Mouse (Mus musculus) midbrain, embryonic 11.5 days (tissue): Measurements from ENCODE around the gene Spg20. TPM values are rescaled to one million over a fixed set of nuclear protein-coding genes. Genes with fewer than 3 reads are reported as not detected.

Experiments
- ATAC-seq: fragments of 200-750 bp; cut with Nextera tagmentation; 2 replicates; pipeline ENCODE4 v1.8.0; 2017; ENCODE audit warnings: moderate TSS enrichment, moderate library complexity; ENCODE audit not compliant: low FRiP score
- DNase-seq: peaks from one replicate; pipeline ENCODE4 v3.0.0; 2015; ENCODE audit warnings: low spot score; ENCODE audit errors: missing footprints
- H3K27ac ChIP-seq: fragments of 300-500 bp; sonication (generic); 2 replicates; pipeline ENCODE4 v1.5.1; 2014; ENCODE audit warnings: low read depth, low read length
- H3K27me3 ChIP-seq: fragments of 300-500 bp; sonication (generic); 2 replicates; pipeline ENCODE4 v1.6.1; 2014; ENCODE audit warnings: mild to moderate bottlenecking, low read length, moderate library complexity, mixed read lengths; ENCODE audit not compliant: control insufficient read depth, insufficient read depth
- H3K36me3 ChIP-seq: fragments of 300-500 bp; sonication (generic); 2 replicates; pipeline ENCODE4 v1.6.1; 2014; ENCODE audit warnings: mild to moderate bottlenecking, low read length, moderate library complexity, mixed read lengths; ENCODE audit not compliant: control insufficient read depth, insufficient read depth
- H3K4me1 ChIP-seq: fragments of 300-500 bp; sonication (generic); 2 replicates; pipeline ENCODE4 v1.6.1; 2014; ENCODE audit warnings: low read length; ENCODE audit not compliant: control insufficient read depth, insufficient read depth
- H3K4me2 ChIP-seq: fragments of 300-500 bp; sonication (generic); 2 replicates; pipeline ENCODE4 v1.6.1; 2014; ENCODE audit warnings: mild to moderate bottlenecking, moderate library complexity
- H3K4me3 ChIP-seq: fragments of 300-500 bp; sonication (generic); 2 replicates; pipeline ENCODE4 v1.5.1; 2014; ENCODE audit warnings: low read depth, low read length
- H3K9ac ChIP-seq: fragments of 300-500 bp; sonication (generic); 2 replicates; pipeline ENCODE4 v1.6.1; 2014; ENCODE audit warnings: low read length
- H3K9me3 ChIP-seq: fragments of 300-500 bp; sonication (generic); 2 replicates; pipeline ENCODE4 v1.6.1; 2016; ENCODE audit warnings: low read length; ENCODE audit not compliant: control insufficient read depth
- WGBS: fragments of 180-500 bp; shearing (Covaris S2); extraction: QIAGEN DNeasy Blood & Tissue Kit; methylation state at CpG from one replicate; pipeline ENCODE4 v1.1.7; 2014; 5-methylcytosine and 5-hydroxymethylcytosine counted together
- polyA plus RNA-seq: library from polyadenylated mRNA; unstranded; fragments of >200 nt; fragmentation: Nextera tagmentation; extraction: Ambion mirVana; gene quantifications from 2 replicates; pipeline ENCODE4 v1.2.1, GENCODE M21; 2014

The Spg20 gene
- polyA plus RNA-seq, 1 experiment from 2014 or later, result 41.1 TPM

- no peak overlapping the region for H3K4me3 ChIP-seq
- H3K4me2 ChIP-seq, result no peak overlapping the region
- H3K9ac ChIP-seq, result no peak overlapping the region
- H3K36me3 ChIP-seq, result no peaks in the 10 kb centered on the region
- no peaks in the 10 kb centered on the region for H3K27me3 ChIP-seq
- H3K27ac ChIP-seq, result no peak overlapping the region
- peaks cover 10% of the 10 kb centered on the region; the same call in 1 of the 2 replicates for H3K4me1 ChIP-seq
- WGBS, result 89% methylated on average over 4 of the region's 4 CpGs
- H3K9me3 ChIP-seq, result no peaks in the 10 kb centered on the region
- DNase-seq (no peak), ATAC-seq (no peak)
These were observed 2.8 kb upstream of the Spg20 start for GRCm38 (mm10) chr3:55109097-55109496.

DNA sequence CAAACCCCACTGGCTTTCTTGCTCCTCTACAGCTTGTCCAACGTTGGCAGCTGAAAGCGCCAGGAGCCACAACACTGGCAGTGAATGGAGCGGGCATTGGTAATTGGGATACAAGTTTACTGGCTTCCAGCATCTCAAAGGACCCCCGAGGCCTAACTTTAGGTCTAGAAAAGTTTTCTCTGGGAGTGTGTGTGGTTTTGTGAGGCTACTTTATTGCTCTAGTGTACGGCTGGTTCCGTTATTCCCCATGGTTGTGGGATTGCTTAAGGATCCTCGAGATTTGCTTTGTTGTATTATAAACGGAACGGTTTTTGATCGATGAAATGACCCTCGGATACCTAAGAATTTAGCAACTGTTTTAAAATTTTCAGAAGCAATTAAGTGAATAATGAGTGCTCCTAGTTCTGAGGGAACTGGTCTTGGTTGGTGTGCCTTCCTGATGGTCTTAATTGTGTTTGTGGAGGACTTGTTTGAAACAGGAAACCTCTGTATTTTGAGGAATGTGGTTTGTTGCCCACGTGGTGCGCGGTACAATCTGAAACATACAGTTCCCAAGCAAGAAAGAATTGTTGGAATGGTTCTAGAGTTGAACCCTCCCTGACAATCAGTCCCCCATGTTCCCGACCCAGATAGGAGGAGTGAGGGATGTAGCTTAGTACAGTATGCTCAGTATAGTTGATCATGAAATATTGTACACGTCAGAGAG is 955 bp downstream of the Spg20 start:
- no peaks in the 10 kb centered on the region for H3K9me3 ChIP-seq
- peaks cover 12% of the 10 kb centered on the region; the same call in 1 of the 2 replicates for H3K4me1 ChIP-seq
- H3K36me3 ChIP-seq, result peaks cover 11% of the 10 kb centered on the region
- no peak overlapping the region for H3K27ac ChIP-seq
- peak overlapping the region; percentile 97 for H3K9ac ChIP-seq
- WGBS, result 61% methylated on average over 16 of the region's 16 CpGs
- ATAC-seq (no peak), DNase-seq (no peak)
- H3K4me3 ChIP-seq, result peak overlapping the region; percentile 79
- peak overlapping the region; percentile 71 for H3K4me2 ChIP-seq
- no peaks in the 10 kb centered on the region for H3K27me3 ChIP-seq

- H3K9ac ChIP-seq, result no peak overlapping the region
- WGBS, result 78% methylated on average over 7 of the region's 7 CpGs
- no peak overlapping the region for H3K27ac ChIP-seq
- DNase-seq (peak; percentile 80), ATAC-seq (no peak)
- H3K27me3 ChIP-seq, result no peaks in the 10 kb centered on the region
- H3K9me3 ChIP-seq, result no peaks in the 10 kb centered on the region
- no peak overlapping the region for H3K4me2 ChIP-seq
- no peak overlapping the region for H3K4me3 ChIP-seq
- peaks cover 12% of the 10 kb centered on the region; the same call in 1 of the 2 replicates for H3K4me1 ChIP-seq
- peaks cover 24% of the 10 kb centered on the region for H3K36me3 ChIP-seq
These were observed 2.6 kb downstream of the Spg20 start for GRCm38 (mm10) chr3:55114313-55115065.

GRCm38 (mm10) chr3:55115071-55115470 is 3.2 kb downstream of the Spg20 start:
- no peak overlapping the region for H3K9ac ChIP-seq
- H3K27ac ChIP-seq, result no peak overlapping the region
- H3K4me1 ChIP-seq, result peaks cover 12% of the 10 kb centered on the region; the same call in 1 of the 2 replicates
- H3K9me3 ChIP-seq, result no peaks in the 10 kb centered on the region
- H3K4me2 ChIP-seq, result no peak overlapping the region
- 67% methylated on average over 1 of the region's 1 CpGs for WGBS
- H3K4me3 ChIP-seq, result no peak overlapping the region
- DNase-seq (peak; percentile 69), ATAC-seq (no peak)
- H3K36me3 ChIP-seq, result peaks cover 24% of the 10 kb centered on the region
- H3K27me3 ChIP-seq, result no peaks in the 10 kb centered on the region

DNA sequence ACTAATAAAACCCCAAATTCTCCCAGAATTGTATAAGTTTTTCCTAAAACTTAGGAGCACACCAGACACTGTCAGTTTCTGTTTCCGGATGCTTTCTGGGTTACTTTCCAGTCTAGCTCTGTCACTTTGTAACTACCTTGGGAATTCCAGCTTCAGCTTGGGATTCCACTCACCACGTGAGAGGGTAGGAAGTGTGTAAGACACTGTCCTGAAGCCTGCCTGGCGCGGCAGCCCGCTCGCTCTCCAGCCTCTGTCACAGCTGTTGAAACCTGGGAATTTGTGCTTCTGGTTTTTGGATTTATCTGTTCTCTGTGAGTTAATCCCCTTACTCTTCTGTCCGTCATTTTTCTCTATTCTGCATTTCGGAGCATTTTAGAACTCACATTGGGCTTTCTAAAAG is 4.1 kb downstream of the Spg20 start:
- no peaks in the 10 kb centered on the region for H3K9me3 ChIP-seq
- DNase-seq, result no peak
- H3K4me2 ChIP-seq, result no peak overlapping the region
- no peak for ATAC-seq
- H3K9ac ChIP-seq, result no peak overlapping the region
- no peaks in the 10 kb centered on the region for H3K27me3 ChIP-seq
- peaks cover 12% of the 10 kb centered on the region; the same call in 1 of the 2 replicates for H3K4me1 ChIP-seq
- no peak overlapping the region for H3K4me3 ChIP-seq
- WGBS, result 93% methylated on average over 8 of the region's 8 CpGs
- peaks cover 24% of the 10 kb centered on the region for H3K36me3 ChIP-seq
- no peak overlapping the region for H3K27ac ChIP-seq

GRCm38 (mm10) chr3:55119275-55119898 is 7.5 kb downstream of the Spg20 start:
- no peak overlapping the region for H3K4me2 ChIP-seq
- no peak for ATAC-seq
- WGBS, result 95% methylated on average over 6 of the region's 6 CpGs

DNA sequence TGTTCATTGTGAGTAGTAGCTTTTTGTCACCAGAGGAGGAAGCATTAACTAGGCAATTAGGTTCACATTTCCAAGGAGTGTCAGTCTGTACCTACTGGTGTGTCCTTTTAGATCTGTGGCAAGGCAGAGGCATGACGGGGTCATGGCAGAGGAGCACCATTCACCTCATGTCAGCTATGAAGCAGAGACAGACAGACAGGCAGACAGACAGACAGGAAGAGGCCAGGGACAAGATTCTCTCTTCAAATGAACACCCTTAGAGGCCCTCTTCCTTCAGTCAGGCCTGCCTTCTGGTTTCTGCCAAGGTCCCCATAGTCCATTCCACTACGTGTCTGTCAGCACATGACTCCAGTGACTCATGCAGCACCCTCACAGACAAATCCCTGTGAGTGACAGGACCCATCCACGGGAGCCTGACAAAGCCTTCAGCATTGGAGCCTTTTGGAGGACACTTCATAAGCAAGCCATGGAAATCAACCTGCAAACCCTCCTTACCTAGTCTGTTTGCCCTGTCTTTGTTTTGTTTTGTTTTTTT is 10.5 kb downstream of the Spg20 start:
- Histone ChIP-seq H3K4me2 (no peak overlapping the region), H3K27ac (no peak overlapping the region), H3K4me3 (no peak overlapping the region), H3K27me3 (no peaks in the 10 kb centered on the region), H3K9me3 (no peaks in the 10 kb centered on the region), H3K9ac (no peak overlapping the region), H3K4me1 (no peaks in the 10 kb centered on the region), H3K36me3 (peaks cover 24% of the 10 kb centered on the region)
- 90% methylated on average over 3 of the region's 3 CpGs for WGBS
- ATAC-seq (no peak), DNase-seq (no peak)

More at GRCm38 (mm10) chr3:55119275-55119898, 7.5 kb downstream of the Spg20 start:
- DNase-seq, result no peak
- Histone ChIP-seq H3K27ac (no peak overlapping the region), H3K27me3 (no peaks in the 10 kb centered on the region), H3K9me3 (no peaks in the 10 kb centered on the region), H3K4me1 (peaks cover 2% of the 10 kb centered on the region; the same call in 1 of the 2 replicates), H3K4me3 (no peak overlapping the region), H3K36me3 (peaks cover 27% of the 10 kb centered on the region), H3K9ac (no peak overlapping the region)

- peaks cover 24% of the 10 kb centered on the region; the same call in 1 of the 2 replicates for H3K36me3 ChIP-seq
- no peaks in the 10 kb centered on the region for H3K4me1 ChIP-seq
- DNase-seq (no peak), ATAC-seq (no peak)
- no peaks in the 10 kb centered on the region for H3K9me3 ChIP-seq
- H3K4me3 ChIP-seq, result no peak overlapping the region
- 97% methylated on average over 4 of the region's 4 CpGs for WGBS
- H3K4me2 ChIP-seq, result no peak overlapping the region
- no peak overlapping the region for H3K9ac ChIP-seq
- no peaks in the 10 kb centered on the region for H3K27me3 ChIP-seq
- H3K27ac ChIP-seq, result no peak overlapping the region
These were observed 11.2 kb downstream of the Spg20 start for GRCm38 (mm10) chr3:55123064-55123463.
